Mouse (Mus musculus): Measurements from ENCODE around the gene Stx5a.
"Not testable (repeated sequence)": the region's sequence is repeated elsewhere in the genome, so short reads cannot be mapped to it uniquely, and the experiment has no call there.

The Stx5a gene

DNA sequence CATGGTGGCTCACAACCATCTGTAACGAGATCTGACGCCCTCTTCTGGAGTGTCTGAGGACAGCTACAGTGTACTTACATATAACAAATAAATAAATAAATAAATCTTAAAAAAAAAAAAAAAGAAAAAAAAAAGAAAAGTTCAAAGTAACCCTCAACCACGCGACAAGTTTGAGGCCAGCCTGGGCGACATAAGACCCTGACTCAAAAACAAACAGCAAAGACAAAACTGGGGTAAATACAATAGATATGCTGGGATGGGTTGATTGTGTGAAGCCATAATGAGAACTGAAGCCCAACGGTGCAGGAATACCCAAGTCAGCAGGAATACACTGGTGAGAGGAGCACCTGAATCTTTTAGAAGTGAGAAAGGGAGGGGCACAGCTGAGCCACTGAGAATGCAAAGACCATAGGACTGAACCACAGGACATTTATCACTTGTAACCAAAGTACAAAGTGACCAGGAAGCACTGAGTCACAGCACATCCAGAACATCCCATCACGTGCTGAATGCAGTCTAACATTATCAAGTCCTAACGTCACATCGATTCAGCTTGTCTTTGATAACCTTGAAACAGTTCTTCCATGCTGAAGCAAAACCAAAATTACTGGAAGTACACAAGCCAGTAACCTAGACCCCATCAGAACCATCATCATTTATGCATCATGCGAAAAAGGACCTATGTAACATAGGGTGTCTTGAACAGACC is 24.3 kb upstream of the Stx5a start:
- no peak for DNase-seq (ENCODE audit: low spot score in 2 of 2)

DNA sequence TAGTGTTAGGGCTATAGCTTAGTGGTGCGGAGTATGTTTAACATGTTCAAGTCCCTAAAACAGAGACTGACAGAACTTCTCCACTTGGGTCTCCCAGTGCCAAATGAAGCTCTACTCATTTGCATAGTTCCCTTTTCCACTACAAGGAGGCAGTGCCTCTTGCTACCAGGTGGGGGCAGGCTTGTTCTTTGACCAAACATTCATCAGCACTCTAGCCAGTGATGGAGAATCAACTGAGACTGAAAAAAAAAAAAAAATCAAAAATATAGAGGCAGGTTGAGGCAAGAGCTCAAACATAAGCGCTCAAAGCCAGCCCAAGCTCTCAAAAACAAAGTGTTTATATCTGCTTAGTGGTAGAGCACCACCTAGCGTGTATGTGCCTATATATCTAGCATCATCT is 22.9 kb upstream of the Stx5a start:
- DNase-seq (ENCODE audit: low spot score in 2 of 2) = no peak

DNA sequence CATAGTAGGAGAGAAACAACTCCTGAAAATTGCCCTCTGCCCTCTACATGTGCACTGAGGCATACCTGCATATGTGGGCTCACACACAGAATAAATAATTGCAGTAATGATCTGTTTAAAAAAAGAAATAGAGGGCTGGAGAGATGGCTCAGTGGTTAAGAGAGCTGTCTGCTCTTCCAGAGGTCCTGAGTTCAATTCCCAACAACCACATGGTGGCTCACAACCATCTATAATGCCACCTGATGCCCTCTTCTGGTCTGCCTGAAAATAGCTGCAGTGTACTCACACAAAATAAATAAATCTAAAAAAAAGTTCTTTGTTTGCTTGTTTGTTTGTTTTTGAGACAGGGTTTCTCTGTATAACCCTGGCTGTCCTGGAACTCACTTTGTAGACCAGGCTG is 22.2 kb upstream of the Stx5a start:
- DNase-seq (ENCODE audit: low spot score in 2 of 2) = not testable (repeated sequence)

DNA sequence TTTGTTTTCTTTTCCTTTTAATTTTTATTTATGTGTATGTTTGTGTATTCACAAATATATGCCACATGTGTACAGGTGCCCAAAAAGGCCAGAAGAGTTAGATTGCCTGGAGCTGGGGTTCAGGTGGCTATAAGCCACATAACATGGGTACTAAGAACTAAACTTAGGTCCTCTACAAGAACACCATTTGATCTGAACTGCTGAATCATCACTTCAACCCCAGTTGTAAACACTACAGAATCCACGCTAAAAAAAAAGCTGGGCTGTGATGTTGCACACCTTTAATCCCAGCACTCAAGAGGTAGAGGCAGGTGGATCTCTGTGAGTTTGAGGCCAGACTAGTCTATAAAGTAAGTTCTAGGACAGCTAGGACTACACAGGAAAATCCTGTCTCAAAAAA is 19.8 kb upstream of the Stx5a start:
- no peak for DNase-seq (ENCODE audit: low spot score in 2 of 2)

DNA sequence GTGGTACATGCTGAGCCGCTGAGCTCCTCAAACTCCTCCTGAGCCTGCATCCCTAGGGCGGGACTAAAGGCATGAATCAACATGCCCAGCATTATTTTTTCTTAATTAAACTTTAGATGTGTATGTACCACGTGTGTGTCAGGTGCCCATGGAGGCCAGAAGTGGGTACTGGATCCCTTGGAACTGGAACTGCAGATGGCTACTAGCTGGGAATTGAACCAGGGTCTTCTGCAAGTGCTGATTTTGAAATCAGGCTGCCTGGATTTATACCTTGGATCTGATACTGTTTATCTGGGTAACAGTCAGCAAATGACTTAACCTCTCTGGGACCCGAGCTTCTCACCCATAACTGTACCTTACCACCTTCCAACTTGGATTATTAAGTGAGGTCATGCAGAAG is 19.2 kb upstream of the Stx5a start:
- DNase-seq (ENCODE audit: low spot score in 2 of 2) = no peak

DNA sequence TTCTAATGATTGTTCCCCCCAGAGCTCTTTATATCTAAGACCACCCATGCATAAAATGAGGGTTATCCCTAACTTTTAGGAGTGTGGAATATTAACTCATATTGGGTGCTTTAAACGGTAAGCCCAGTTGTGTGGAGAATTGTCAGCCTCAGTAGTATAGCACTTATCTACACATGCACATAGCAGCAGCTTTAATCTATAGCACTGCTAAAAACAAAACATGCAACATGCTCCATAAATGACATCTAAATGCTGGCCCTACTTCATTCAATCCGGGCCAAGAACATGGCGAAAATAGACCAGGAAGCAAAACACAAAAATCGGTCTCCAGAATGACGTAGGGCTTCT is 18.7 kb upstream of the Stx5a start:
- DNase-seq (ENCODE audit: low spot score in 2 of 2) = no peak

DNA sequence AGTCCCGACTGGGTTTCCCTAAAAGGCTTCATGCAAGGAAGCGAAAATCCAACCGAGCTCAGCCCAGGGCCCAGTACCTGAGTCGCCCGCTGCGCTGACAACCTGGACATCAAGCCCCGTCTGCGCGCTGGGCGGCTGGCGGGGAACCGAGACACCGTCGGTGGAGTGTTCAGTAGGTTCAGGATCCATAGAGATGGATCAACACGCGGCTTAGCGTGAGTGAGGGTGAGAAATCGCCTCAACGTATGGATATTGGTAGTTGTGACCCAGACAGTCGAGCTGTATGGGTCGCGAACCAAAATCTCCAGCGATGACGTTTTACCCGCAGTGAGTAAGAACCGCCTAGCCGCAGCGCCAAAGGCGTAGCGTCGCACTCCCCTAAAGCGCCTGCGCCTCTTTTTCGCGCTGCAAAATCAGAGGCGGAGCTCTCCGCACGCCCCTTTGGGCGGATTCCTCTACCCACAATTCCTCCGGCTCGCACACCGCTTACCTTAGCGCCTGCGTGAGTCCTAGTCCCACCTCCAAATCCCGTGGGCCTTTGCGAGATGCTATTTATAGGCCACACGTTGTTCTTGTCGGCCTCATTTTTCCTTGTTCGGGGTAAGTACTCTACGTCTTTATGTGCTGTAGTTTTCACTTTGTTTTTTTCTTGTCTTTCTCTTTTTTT is 18.2 kb upstream of the Stx5a start, which contains the start of gene Slc3a2:
Gene Slc3a2 (minus strand): TSS at position 463 of the 667 bp plus-strand sequence.
- peak; percentile 95 to 96 for DNase-seq (ENCODE audit: low spot score in 2 of 2)

DNA sequence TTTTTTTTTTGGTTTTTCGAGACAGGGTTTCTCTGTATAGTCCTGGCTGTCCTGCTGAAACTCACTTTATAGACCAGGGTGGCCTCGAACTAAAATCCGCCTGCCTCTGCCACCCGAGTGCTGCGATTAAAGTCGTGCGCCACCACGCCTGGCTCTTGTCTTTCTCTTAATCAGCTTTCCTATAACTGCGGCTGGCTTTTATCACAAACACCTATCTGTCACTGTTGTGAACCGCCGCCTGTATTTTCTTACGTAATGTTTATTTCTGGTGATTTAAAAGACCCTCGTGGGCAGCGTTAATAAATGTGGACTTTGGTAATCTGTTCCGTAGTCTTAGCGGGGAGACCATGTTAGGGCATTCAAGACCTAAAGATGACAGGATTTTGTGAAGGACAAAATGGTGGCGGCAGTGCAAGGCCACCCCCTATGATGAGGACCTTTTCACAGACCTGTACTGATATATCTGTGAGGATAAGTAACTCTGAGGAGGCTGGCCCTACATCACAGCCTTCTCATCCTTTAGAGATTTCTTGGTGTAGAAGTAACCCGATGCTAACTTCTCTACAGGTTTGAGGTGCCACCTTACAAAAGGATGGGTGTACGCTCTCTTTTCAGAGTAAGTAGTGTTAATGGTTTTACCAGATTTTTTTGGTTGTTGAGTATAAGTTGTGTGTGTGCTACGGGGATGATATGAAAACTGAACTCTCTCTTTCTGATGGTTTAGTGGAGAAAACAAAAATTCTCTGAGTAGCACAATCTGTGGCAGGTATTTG is 17.5 kb upstream of the Stx5a start:
- DNase-seq (ENCODE audit: low spot score in 2 of 2) = no peak

DNA sequence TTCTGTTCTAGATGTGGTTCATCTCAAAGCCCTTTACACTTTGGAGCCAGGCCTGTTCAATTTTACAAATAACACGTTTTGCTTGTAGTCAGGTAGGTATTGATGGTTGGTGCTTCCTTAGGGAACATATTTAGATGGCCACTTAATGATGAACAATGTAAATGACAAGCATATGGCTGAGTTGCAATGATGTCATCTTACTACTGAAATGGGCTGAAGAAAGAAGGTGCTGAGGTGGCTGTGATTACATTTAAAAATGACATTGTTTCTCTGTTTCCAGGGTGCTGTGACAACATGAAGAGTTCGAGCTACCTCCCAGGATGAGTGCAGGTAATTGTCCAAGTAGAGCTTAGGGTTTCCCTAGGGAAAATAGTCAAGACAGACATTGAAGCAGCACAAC is 16.8 kb upstream of the Stx5a start:
- DNase-seq (ENCODE audit: low spot score in 2 of 2) = no peak

DNA sequence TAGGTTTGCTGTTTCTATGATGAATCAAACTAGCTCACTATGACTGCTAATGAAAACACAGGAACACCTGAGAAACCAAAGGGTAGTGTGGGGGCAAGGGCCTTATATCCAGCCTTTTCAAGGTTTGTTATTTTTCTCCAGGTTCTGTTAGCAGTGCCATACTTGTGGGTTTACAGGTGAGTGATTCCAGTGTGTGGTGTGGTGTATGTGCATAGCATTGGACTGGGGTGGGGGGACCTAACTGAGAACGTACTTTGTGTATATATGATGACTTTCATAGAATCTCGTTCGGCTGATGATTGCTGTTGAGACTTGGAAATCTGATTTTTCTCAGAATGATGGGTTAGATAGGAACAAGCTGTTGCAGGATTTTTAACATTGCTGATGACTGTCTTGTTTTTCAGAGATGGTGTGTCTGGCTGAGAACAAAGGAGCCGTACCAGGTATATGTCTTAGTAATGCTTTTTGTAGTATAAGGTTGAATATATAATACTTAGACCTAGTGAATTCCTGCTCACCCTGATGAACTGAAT is 16.1 kb upstream of the Stx5a start:
- DNase-seq (ENCODE audit: low spot score in 2 of 2) = no peak

DNA sequence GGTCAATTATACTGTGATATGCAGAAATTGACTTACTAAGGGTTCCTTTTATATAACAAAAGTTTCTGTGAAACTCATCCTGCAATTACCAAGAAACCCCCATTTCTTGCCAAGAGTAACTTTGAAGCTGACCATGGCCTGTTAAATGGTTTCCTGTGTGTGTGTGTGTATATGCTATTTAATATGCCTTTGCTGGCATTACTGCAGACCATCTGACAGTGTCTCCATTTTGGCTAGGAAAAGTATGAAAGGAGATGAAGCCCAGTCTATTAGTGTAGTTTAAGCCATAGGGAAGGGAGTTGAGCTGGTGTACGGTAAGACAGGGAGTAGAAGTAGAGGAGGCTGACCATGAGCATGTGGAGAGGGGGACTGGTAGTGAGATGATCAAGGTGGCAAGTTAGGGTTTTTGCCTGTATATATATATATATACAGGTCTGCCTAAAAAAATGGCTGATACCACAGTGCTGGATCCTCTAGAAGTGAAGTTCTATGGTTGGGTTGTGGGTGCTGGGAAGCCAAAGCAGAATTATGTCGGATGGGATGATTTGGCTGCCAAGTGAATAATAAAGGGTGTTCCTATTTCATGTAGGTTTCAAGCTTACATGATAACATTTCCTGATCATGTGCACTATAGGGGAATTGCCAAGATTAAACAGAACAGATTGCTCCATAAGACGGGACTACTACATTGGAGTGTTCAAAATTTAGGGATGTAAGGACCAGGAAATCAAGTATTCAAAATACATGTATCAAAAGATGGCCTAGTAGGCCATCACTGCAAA is 14.4 kb upstream of the Stx5a start:
- no peak for DNase-seq (ENCODE audit: low spot score in 2 of 2)

DNA sequence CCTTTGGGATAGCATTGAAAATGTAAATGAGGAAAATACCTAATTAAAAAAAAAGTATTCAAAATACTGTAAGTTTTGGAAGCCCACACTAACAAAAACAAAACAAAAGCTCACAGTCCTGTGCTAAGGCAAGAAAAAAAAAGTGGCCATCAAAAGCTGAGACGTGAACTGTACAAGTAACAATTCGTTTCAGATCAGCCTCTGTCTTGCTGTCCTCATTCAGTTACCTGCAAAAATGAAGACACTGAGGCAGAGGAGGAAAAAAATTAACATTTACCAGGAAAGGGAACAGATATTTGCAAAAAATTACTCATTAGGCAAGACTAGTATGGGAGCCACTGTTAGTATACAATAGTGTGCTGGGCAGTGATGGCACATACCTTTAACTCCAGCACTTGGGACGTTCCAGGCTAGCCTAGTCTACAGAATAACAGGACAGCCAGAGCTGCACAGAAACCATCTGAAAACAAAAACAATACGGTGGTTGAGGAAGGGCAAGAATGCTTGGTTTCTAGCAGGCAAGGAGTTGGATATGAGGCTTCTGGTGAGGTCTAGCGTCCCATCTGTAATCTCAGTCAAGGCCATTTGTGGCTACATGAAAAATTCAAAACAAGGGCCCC is 13.6 kb upstream of the Stx5a start:
- no peak for DNase-seq (ENCODE audit: low spot score in 2 of 2)

DNA sequence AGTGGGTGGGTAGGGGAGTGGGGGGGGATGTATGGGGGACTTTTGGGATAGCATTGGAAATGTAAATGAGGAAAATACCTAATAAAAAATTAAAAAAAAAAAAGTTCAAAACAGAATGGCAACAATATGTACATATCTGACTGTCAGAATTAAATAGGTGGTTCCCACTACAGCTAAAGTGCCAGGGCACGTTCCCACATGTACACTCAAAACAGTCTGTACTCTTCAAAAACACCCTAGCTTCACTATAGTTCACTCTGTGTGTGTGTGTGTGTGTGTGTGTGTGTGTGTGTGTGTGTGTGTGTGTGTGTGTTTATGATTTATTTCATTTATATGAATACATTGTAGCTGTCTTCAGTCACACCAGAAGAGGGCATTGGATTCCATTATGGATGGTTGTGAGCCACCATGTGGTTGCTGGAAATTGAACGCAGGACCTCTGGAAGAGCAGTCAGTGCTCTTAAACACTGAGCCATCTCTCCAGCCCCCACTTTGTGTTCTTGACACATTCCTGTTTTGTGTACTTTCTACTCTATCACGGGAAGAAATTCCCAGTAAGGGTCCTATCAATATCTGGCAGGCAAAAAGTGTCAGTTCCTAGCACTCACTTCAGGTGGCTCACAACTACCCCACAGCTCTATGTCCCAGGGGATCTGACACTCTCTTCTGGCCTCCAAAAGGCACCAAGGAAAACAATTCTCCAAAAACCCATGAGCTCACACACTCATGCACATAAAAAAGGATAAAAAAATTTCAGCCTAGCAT is 12.7 kb upstream of the Stx5a start:
- not testable (repeated sequence) for DNase-seq (ENCODE audit: low spot score in 2 of 2)

DNA sequence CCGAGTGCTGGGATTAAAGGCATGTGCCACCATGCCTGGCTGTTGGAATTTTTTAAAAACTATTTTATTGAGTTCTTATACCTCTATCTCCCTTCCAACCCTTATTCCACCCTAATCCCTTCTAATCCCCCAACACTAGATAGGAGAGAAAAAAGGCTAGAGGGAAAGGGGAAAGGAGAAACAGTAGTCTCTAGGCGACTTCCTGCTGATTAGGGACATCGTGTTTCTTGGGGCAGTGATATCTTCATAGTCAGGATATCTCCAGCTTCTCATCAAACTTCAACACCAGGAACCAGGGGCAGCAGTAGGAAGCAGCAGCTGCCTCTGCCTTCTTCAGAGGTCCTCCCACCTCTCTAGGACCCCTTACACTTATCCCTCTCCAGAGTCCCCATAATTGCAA is 6.9 kb upstream of the Stx5a start:
- no peak for DNase-seq (ENCODE audit: low spot score in 2 of 2)

DNA sequence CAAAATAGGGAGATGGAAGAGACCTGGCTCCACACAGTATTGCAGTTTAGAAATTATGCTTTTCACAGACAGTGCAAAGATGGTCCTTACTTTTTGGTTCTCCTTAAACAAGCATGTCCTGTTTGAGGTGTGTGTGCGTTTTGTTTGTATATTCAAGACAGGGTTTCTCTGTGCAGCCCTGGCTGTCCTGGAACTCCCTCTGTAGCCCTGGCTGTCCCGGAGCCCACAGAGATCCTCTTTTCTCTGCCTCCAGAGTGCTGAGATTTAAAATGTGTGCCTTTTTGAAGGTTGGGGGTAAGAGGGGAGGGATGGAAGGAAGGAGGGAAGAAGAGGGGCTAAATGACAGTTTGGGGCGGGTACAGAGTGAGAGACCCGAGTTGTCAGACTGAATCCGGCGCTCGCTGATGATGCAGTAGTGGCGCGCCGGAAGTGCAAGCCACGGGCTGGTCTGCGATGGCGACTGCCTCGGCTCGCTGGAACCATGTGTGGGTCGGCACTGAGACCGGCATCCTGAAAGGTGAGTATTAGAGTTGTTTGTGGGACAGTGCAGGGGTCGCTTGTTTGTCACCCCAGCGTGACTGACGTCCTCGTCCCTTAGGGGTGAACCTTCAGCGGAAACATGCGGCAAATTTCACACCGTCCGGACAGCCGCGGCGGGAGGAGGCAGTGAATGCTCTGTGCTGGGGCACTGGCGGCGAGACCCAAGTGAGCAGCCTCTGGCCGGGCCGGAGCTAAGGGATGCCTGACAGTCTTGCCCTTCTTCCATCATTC is 5.6 kb upstream of the Stx5a start, which contains the start of gene Wdr74:
Gene Wdr74 (plus strand): TSS at position 439 of the 771 bp plus-strand sequence.
- peak; percentile 85 to 94 for DNase-seq (ENCODE audit: low spot score in 2 of 2)

DNA sequence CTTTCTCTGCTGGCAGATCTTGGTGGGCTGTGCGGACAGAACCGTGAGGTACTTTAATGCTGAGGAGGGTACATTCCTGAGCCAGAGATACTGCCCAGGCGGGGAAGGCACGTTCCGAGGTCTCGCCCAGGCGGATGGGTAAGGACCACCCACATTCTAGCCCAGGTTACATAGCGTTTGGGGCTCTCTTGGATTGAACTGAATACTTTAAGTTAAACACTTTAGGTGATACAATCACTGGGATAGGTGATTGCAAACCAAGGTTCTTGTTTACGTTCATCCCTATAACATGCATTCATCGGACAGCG is 5.1 kb upstream of the Stx5a start:
- DNase-seq (ENCODE audit: low spot score in 2 of 2) = no peak

DNA sequence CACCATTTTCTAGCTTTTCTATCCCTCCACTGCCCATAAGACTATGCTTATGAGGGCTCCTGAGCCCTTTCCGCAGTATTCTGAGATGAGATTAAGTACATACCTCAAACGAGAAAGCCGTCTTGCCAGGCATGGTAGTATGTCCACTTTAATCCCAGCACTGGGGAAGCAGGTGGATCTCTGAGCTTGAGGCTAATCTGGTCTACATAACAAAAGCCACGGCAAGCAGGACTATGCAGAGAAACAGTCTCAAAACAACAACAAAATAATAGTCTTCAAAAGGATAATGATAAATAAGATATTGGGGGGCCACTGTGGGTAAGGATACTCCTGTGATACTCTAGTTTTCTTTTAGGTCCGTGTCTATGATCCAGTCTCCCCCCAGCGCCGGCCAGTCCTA is 2.3 kb upstream of the Stx5a start:
- DNase-seq (ENCODE audit: low spot score in 2 of 2) = no peak

DNA sequence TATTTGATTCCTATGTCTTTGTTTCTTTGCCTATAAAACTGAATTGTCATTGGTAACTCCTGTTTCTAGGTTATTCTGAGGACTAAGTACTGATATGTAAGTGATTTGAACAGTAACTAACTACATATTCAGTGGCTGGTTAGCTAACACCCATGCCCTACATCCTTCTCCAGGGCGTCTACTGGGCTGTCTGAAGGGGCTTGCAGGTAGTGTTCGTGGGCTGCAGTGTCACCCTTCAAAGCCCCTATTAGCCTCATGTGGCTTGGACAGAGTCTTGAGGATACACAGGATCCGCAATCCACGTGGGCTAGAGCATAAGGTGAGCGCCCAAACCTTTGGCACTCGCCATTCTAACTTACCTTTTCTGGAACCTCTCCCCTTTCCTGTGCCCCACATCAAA is 1.6 kb upstream of the Stx5a start:
- no peak for DNase-seq (ENCODE audit: low spot score in 2 of 2)

DNA sequence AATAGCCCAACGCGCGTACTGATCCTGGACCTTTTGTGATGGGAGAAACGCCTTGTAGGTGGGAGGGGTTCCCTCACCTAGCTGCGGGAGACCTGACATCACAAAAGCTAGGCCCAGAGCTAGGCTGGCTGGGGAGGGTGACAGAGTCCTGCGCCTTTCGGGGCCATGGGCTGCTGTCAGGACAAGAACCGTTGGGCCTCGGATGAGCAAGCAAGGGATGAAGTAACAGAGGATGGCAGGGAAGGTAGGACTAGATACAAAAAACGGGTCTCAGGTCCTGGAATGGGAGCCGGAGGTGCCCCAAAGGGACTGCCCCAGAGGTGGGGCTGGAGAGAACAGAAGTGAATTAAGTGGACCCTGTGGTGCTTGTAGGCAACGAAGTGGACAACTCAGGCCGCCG is 610 bp upstream of the Stx5a start, which contains the start of gene 1700092M07Rik:
Gene 1700092M07Rik (plus strand): TSS at position 116 of the 400 bp plus-strand sequence.
- DNase-seq (ENCODE audit: low spot score in 2 of 2) = no peak

DNA sequence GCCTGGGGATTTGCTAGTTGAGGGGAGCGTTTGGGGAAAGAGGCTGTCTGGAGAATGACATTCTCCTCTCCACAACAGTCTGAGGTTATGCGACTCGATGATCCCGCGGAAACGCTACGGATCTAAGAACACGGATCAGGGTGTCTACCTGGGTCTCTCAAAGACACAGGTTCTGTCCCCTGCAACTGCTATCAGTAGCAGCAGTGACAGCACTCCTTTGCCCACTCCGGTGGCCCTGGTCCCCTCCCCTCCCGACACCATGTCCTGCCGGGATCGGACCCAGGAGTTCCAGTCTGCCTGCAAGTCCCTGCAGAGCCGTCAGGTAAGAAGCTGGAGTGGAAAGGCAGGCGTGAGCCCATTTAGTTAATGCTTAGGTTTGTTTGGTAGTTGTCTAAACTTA is 963 bp downstream of the Stx5a start:
- no peak for DNase-seq (ENCODE audit: low spot score in 2 of 2)

All from frontal cortex, postnatal 10 days (tissue).